Mouse (Mus musculus): ENCODE data around the gene Mkrn2os. TPM values are rescaled to one million over a fixed set of nuclear protein-coding genes. Genes with fewer than 3 reads are reported as not detected.

Gene Mkrn2os
- total and polyA plus RNA-seq, 2 experiments from 2014 or later = 0.39 TPM; not detected in 1

GRCm38 (mm10) chr6:115601322-115601714 lies 8.9 kb upstream of the Mkrn2os start:
- 66% methylated on average over 4 of the region's 4 CpGs for WGBS
- peak overlapping the region; percentile 90; the same call in 1 of the 2 replicates for H3K27ac ChIP-seq
- peak; percentile 36 for TF ChIP-seq CTCF (IDR thresholded peaks at IDR 0.05; ENCODE audit: low read depth)
- peak overlapping the region; percentile 69 for H3K4me2 ChIP-seq (ENCODE audit: low read depth, low read length)
- no peak overlapping the region for H3K9ac ChIP-seq (replicated peaks; ENCODE audit: low read length)
- H3K36me3 ChIP-seq (ENCODE audit: insufficient read depth, low read length) = no peaks in the 10 kb centered on the region
- H3K9me3 ChIP-seq (ENCODE audit: low read length) = no peaks in the 10 kb centered on the region
- no peak for DNase-seq (ENCODE audit: low spot score)
- peak overlapping the region; percentile 88 for H3K4me3 ChIP-seq (ENCODE audit: low read length)
- H3K27me3 ChIP-seq (ENCODE audit: insufficient read depth, low read length) = no peaks in the 10 kb centered on the region
- H3K4me1 ChIP-seq (ENCODE audit: insufficient read depth, low read length) = peaks cover 10% of the 10 kb centered on the region; the same call in 1 of the 2 replicates
- ATAC-seq = peak; percentile 24

DNA sequence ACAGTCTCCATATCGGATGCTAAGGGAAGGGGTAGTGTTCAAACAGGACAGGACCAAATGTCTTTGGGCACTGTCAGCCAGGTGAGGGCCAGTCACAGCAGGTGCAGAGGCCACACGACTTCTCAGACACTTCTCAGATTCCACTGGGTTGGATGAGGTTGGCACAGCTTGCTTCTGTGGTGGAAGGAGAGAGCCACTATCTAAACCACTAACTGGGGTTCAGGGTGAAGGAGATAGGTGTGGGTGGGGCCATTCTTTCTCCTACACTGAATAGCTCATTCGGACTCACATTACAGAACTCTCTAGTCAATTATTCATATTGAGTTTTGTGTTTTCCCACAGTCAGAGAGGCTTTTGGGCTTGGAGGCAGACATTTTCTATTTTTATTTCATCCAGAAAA lies 3.3 kb upstream of the Mkrn2os start:
- Histone ChIP-seq H3K9me3 (ENCODE audit: low read length) (no peaks in the 10 kb centered on the region), H3K27me3 (ENCODE audit: insufficient read depth, low read length) (no peaks in the 10 kb centered on the region), H3K4me2 (ENCODE audit: low read depth, low read length) (no peak overlapping the region), H3K4me1 (ENCODE audit: insufficient read depth, low read length) (no peaks in the 10 kb centered on the region), H3K4me3 (ENCODE audit: low read length) (no peak overlapping the region), H3K27ac (no peak overlapping the region), H3K9ac (replicated peaks; ENCODE audit: low read length) (no peak overlapping the region), H3K36me3 (ENCODE audit: insufficient read depth, low read length) (no peaks in the 10 kb centered on the region)
- no peak for DNase-seq (ENCODE audit: low spot score)
- 63% methylated on average over 3 of the region's 3 CpGs for WGBS
- TF ChIP-seq CTCF (IDR thresholded peaks at IDR 0.05; ENCODE audit: low read depth) = no peak
- ATAC-seq = no peak

- DNase-seq (ENCODE audit: low spot score) (no peak), ATAC-seq (no peak)
- Histone ChIP-seq H3K9me3 (ENCODE audit: low read length) (no peaks in the 10 kb centered on the region), H3K9ac (replicated peaks; ENCODE audit: low read length) (no peak overlapping the region), H3K27me3 (ENCODE audit: insufficient read depth, low read length) (no peaks in the 10 kb centered on the region), H3K36me3 (ENCODE audit: insufficient read depth, low read length) (no peaks in the 10 kb centered on the region), H3K4me1 (ENCODE audit: insufficient read depth, low read length) (no peaks in the 10 kb centered on the region), H3K4me2 (ENCODE audit: low read depth, low read length) (no peak overlapping the region), H3K27ac (no peak overlapping the region), H3K4me3 (ENCODE audit: low read length) (no peak overlapping the region)
- TF ChIP-seq CTCF (IDR thresholded peaks at IDR 0.05; ENCODE audit: low read depth) = no peak
- WGBS = 78% methylated on average over 3 of the region's 3 CpGs
Observed at GRCm38 (mm10) chr6:115594463-115594862, 2.1 kb upstream of the Mkrn2os start.

GRCm38 (mm10) chr6:115593252-115593651 lies 876 bp upstream of the Mkrn2os start:
- Histone ChIP-seq H3K4me2 (ENCODE audit: low read depth, low read length) (no peak overlapping the region), H3K4me1 (ENCODE audit: insufficient read depth, low read length) (no peaks in the 10 kb centered on the region), H3K9me3 (ENCODE audit: low read length) (no peaks in the 10 kb centered on the region), H3K9ac (replicated peaks; ENCODE audit: low read length) (no peak overlapping the region), H3K27ac (no peak overlapping the region), H3K36me3 (ENCODE audit: insufficient read depth, low read length) (no peaks in the 10 kb centered on the region), H3K27me3 (ENCODE audit: insufficient read depth, low read length) (no peaks in the 10 kb centered on the region), H3K4me3 (ENCODE audit: low read length) (no peak overlapping the region)
- ATAC-seq (no peak), DNase-seq (ENCODE audit: low spot score) (no peak)
- TF ChIP-seq CTCF (IDR thresholded peaks at IDR 0.05; ENCODE audit: low read depth) = no peak
- WGBS = 71% methylated on average over 4 of the region's 4 CpGs

DNA sequence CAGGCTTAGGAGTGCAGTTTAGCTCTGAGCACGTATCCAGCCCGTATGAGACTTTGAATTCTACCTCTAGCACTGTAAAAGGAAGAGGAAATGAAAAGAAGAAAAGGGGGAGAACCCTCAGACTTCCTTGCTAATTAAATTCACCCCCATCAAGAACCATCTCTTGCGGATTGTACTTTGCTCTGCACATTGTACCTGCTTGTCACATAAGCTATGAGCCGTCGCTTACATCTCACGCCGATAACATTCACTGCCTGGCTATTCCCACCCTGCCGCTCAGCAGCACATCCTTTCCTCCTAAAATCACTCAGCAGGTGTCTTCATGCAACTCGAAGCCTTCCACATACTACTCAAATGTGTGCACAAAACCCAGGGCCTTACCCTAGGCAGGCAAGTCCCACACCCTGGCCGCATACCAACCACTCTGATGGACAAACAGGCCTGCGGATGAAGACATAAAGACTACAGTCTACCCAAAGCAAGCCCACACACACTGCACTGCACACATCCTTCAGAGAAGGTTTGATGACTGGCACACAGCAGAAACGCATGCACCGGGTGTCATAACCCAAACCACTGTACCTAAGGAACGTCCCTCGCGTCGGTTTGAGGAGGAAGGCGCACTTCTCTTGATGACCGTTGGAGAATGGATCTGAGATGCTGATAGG lies 550 bp downstream of the Mkrn2os start:
- no peaks in the 10 kb centered on the region for H3K36me3 ChIP-seq (ENCODE audit: insufficient read depth, low read length)
- no peak overlapping the region for H3K9ac ChIP-seq (replicated peaks; ENCODE audit: low read length)
- H3K9me3 ChIP-seq (ENCODE audit: low read length) = no peaks in the 10 kb centered on the region
- no peak overlapping the region for H3K4me2 ChIP-seq (ENCODE audit: low read depth, low read length)
- H3K4me3 ChIP-seq (ENCODE audit: low read length) = no peak overlapping the region
- DNase-seq (ENCODE audit: low spot score) = no peak
- TF ChIP-seq CTCF (IDR thresholded peaks at IDR 0.05; ENCODE audit: low read depth) = no peak
- H3K4me1 ChIP-seq (ENCODE audit: insufficient read depth, low read length) = no peaks in the 10 kb centered on the region
- no peaks in the 10 kb centered on the region for H3K27me3 ChIP-seq (ENCODE audit: insufficient read depth, low read length)
- 88% methylated on average over 19 of the region's 19 CpGs for WGBS
- H3K27ac ChIP-seq = no peak overlapping the region
- no peak for ATAC-seq

DNA sequence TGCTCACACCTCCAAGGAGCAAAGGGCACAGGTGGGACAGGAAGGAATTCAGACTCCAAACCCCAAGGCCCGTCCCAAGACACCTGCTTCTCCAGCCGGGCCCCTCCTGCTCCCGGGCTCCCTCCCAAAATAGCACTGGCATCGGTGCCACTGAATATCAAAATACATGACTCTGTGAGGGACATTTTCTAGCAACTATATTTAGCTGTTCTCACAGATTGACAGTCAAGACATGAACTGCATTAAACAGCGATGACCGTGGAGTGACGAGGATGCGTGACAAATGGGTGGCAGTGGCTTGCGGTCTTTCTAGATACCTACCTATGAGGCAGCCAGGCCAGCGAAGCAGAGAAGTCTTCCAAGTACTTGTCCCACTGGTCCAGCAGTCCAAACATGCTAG lies 6.1 kb downstream of the Mkrn2os start:
- Histone ChIP-seq H3K9me3 (ENCODE audit: low read length) (no peaks in the 10 kb centered on the region), H3K4me2 (ENCODE audit: low read depth, low read length) (no peak overlapping the region), H3K36me3 (ENCODE audit: insufficient read depth, low read length) (no peaks in the 10 kb centered on the region), H3K9ac (replicated peaks; ENCODE audit: low read length) (no peak overlapping the region), H3K4me3 (ENCODE audit: low read length) (no peak overlapping the region), H3K27ac (no peak overlapping the region), H3K27me3 (ENCODE audit: insufficient read depth, low read length) (no peaks in the 10 kb centered on the region), H3K4me1 (ENCODE audit: insufficient read depth, low read length) (no peaks in the 10 kb centered on the region)
- no peak for ATAC-seq
- 82% methylated on average over 10 of the region's 10 CpGs for WGBS
- no peak for DNase-seq (ENCODE audit: low spot score)
- TF ChIP-seq CTCF (IDR thresholded peaks at IDR 0.05; ENCODE audit: low read depth) = no peak

- no peak overlapping the region for H3K27ac ChIP-seq
- H3K4me2 ChIP-seq (ENCODE audit: low read depth, low read length) = no peak overlapping the region
- no peaks in the 10 kb centered on the region for H3K4me1 ChIP-seq (ENCODE audit: insufficient read depth, low read length)
- H3K27me3 ChIP-seq (ENCODE audit: insufficient read depth, low read length) = no peaks in the 10 kb centered on the region
- no peak for ATAC-seq
- H3K36me3 ChIP-seq (ENCODE audit: insufficient read depth, low read length) = 0 out of 2 replicates have a peak, but pooled peaks cover 6% of the 10 kb centered on the region
- 77% methylated on average over 3 of the region's 3 CpGs for WGBS
- no peak overlapping the region for H3K9ac ChIP-seq (replicated peaks; ENCODE audit: low read length)
- H3K9me3 ChIP-seq (ENCODE audit: low read length) = no peaks in the 10 kb centered on the region
- no peak overlapping the region for H3K4me3 ChIP-seq (ENCODE audit: low read length)
- DNase-seq (ENCODE audit: low spot score) = no peak
- no peak for TF ChIP-seq CTCF (IDR thresholded peaks at IDR 0.05; ENCODE audit: low read depth)
Observed at GRCm38 (mm10) chr6:115584176-115584575, 8.2 kb downstream of the Mkrn2os start.

All from hindbrain, postnatal 0 days (tissue).